Mouse (Mus musculus): ENCODE results near the gene Aplp2. TPM values are rescaled to one million over a fixed set of nuclear protein-coding genes. Genes with fewer than 3 reads are reported as not detected.

The Aplp2 gene
- polyA plus RNA-seq, 1 experiment from 2014 or later = 178 TPM

GRCm38 (mm10) chr9:31148135-31148534, 63.5 kb downstream of the Aplp2 start:
- no peak overlapping the region for H3K4me3 ChIP-seq (ENCODE audit: low read depth, low read length)
- ATAC-seq = no peak
- H3K4me1 ChIP-seq (ENCODE audit: insufficient read depth) = peaks cover 5% of the 10 kb centered on the region; the same call in 1 of the 2 replicates
- H3K27me3 ChIP-seq (ENCODE audit: insufficient read depth, low read length) = no peaks in the 10 kb centered on the region
- no peaks in the 10 kb centered on the region for H3K9me3 ChIP-seq (ENCODE audit: low read length)
- no peak overlapping the region for H3K9ac ChIP-seq (replicated peaks)
- no peak for TF ChIP-seq EP300 (IDR thresholded peaks at IDR 0.05; ENCODE audit: low read depth)
- TF ChIP-seq CTCF (IDR thresholded peaks at IDR 0.05; ENCODE audit: low read depth) = no peak
- WGBS (ENCODE audit: insufficient replicate concordance) = 81% methylated on average over 7 of the region's 7 CpGs
- peaks cover 42% of the 10 kb centered on the region for H3K36me3 ChIP-seq (replicated peaks; ENCODE audit: insufficient read depth, low read length)
- DNase-seq = no peak
- no peak overlapping the region for H3K27ac ChIP-seq (ENCODE audit: low read depth)
- H3K4me2 ChIP-seq (ENCODE audit: low read depth, low read length) = no peak overlapping the region

GRCm38 (mm10) chr9:31145272-31145925, 66.2 kb downstream of the Aplp2 start:
- ATAC-seq = peak; percentile 78
- peak; percentile 24 for DNase-seq
- peak overlapping the region; percentile 68 for H3K27ac ChIP-seq (ENCODE audit: low read depth)

GRCm38 (mm10) chr9:31142924-31143323, 68.7 kb downstream of the Aplp2 start:
- Histone ChIP-seq H3K9ac (replicated peaks) (no peak overlapping the region), H3K4me1 (ENCODE audit: insufficient read depth) (peaks cover 5% of the 10 kb centered on the region; the same call in 1 of the 2 replicates), H3K9me3 (ENCODE audit: low read length) (no peaks in the 10 kb centered on the region), H3K27ac (ENCODE audit: low read depth) (no peak overlapping the region), H3K4me2 (ENCODE audit: low read depth, low read length) (no peak overlapping the region), H3K36me3 (replicated peaks; ENCODE audit: insufficient read depth, low read length) (0 out of 2 replicates have a peak, but pooled peaks cover 3% of the 10 kb centered on the region), H3K27me3 (ENCODE audit: insufficient read depth, low read length) (no peaks in the 10 kb centered on the region), H3K4me3 (ENCODE audit: low read depth, low read length) (no peak overlapping the region)
- 72% methylated on average over 1 of the region's 1 CpGs for WGBS (ENCODE audit: insufficient replicate concordance)
- no peak for DNase-seq
- ATAC-seq = no peak
- TF ChIP-seq EP300 (IDR thresholded peaks at IDR 0.05; ENCODE audit: low read depth) (no peak), CTCF (IDR thresholded peaks at IDR 0.05; ENCODE audit: low read depth) (no peak)

More at GRCm38 (mm10) chr9:31145272-31145925, 66.2 kb downstream of the Aplp2 start:
- 48% methylated on average over 7 of the region's 7 CpGs for WGBS (ENCODE audit: insufficient replicate concordance)
- no peak for TF ChIP-seq EP300 (IDR thresholded peaks at IDR 0.05; ENCODE audit: low read depth)
- TF ChIP-seq CTCF (IDR thresholded peaks at IDR 0.05; ENCODE audit: low read depth) = no peak
- H3K4me1 ChIP-seq (ENCODE audit: insufficient read depth) = peaks cover 5% of the 10 kb centered on the region; the same call in 1 of the 2 replicates
- H3K36me3 ChIP-seq (replicated peaks; ENCODE audit: insufficient read depth, low read length) = peaks cover 23% of the 10 kb centered on the region
- no peak overlapping the region for H3K4me3 ChIP-seq (ENCODE audit: low read depth, low read length)
- no peak overlapping the region for H3K9ac ChIP-seq (replicated peaks)
- no peaks in the 10 kb centered on the region for H3K27me3 ChIP-seq (ENCODE audit: insufficient read depth, low read length)
- H3K4me2 ChIP-seq (ENCODE audit: low read depth, low read length) = no peak overlapping the region
- no peaks in the 10 kb centered on the region for H3K9me3 ChIP-seq (ENCODE audit: low read length)

GRCm38 (mm10) chr9:31133131-31133530, 78.5 kb downstream of the Aplp2 start:
- H3K4me2 ChIP-seq (ENCODE audit: low read depth, low read length) = no peak overlapping the region
- no peaks in the 10 kb centered on the region for H3K9me3 ChIP-seq (ENCODE audit: low read length)
- H3K4me3 ChIP-seq (ENCODE audit: low read depth, low read length) = no peak overlapping the region
- 58% methylated on average over 5 of the region's 5 CpGs for WGBS (ENCODE audit: insufficient replicate concordance)
- DNase-seq (no peak), ATAC-seq (no peak)
- H3K9ac ChIP-seq (replicated peaks) = no peak overlapping the region
- H3K27me3 ChIP-seq (ENCODE audit: insufficient read depth, low read length) = peaks cover 47% of the 10 kb centered on the region
- H3K4me1 ChIP-seq (ENCODE audit: insufficient read depth) = peaks cover 16% of the 10 kb centered on the region
- no peak overlapping the region for H3K27ac ChIP-seq (ENCODE audit: low read depth)
- H3K36me3 ChIP-seq (replicated peaks; ENCODE audit: insufficient read depth, low read length) = no peaks in the 10 kb centered on the region
- no peak for TF ChIP-seq CTCF (IDR thresholded peaks at IDR 0.05; ENCODE audit: low read depth)
- TF ChIP-seq EP300 (IDR thresholded peaks at IDR 0.05; ENCODE audit: low read depth) = no peak

- H3K9me3 ChIP-seq (ENCODE audit: low read length) = no peaks in the 10 kb centered on the region
- no peak for TF ChIP-seq CTCF (IDR thresholded peaks at IDR 0.05; ENCODE audit: low read depth)
- no peak for TF ChIP-seq EP300 (IDR thresholded peaks at IDR 0.05; ENCODE audit: low read depth)
- H3K4me1 ChIP-seq (ENCODE audit: insufficient read depth) = peaks cover 16% of the 10 kb centered on the region
- H3K4me2 ChIP-seq (ENCODE audit: low read depth, low read length) = peak within 1 kb of the TSS; percentile 91
- no peaks in the 10 kb centered on the region for H3K36me3 ChIP-seq (replicated peaks; ENCODE audit: insufficient read depth, low read length)
- WGBS (ENCODE audit: insufficient replicate concordance) = 1% methylated on average over 66 of the region's 74 CpGs
- peak within 1 kb of the TSS; percentile 57 for H3K4me3 ChIP-seq (ENCODE audit: low read depth, low read length)
- peaks cover 47% of the 10 kb centered on the region for H3K27me3 ChIP-seq (ENCODE audit: insufficient read depth, low read length)
- H3K9ac ChIP-seq (replicated peaks) = peak within 1 kb of the TSS; percentile 54; the same call in 1 of the 2 replicates
- no peak within 1 kb of the TSS for H3K27ac ChIP-seq (ENCODE audit: low read depth)
- peak; percentile 51 for DNase-seq
- ATAC-seq = peak; percentile 40; the same call in 1 of the 2 replicates
These were observed 80.2 kb downstream of the Aplp2 start, which contains the start of gene St14 for GRCm38 (mm10) chr9:31131205-31131968. St14 (minus strand) TSS chr9:31131853.
